Mouse (Mus musculus): ENCODE measurements around the gene Psg16. TPM values are rescaled to one million over a fixed set of nuclear protein-coding genes. Genes with fewer than 3 reads are reported as not detected.
"Not testable (repeated sequence)": the region's sequence is repeated elsewhere in the genome, so short reads cannot be mapped to it uniquely, and the experiment has no call there.

Psg16 gene
- polyA plus RNA-seq, 1 experiment, result 20.8 TPM

- DNase-seq, result peak; percentile 35 to 51
- peak within 1 kb of the TSS; percentile 28; the same call in 1 of the 2 replicates for H3K27ac ChIP-seq (ENCODE audit: insufficient read depth, low read length)
- H3K4me1 ChIP-seq (ENCODE audit: control insufficient read depth, insufficient read depth, low read length), result peaks cover 14% of the 10 kb centered on the region
- H3K4me3 ChIP-seq (replicated peaks; ENCODE audit: insufficient read depth, low read depth, low read length), result peak within 1 kb of the TSS; percentile 16
- TF ChIP-seq POLR2A (IDR thresholded peaks at IDR 0.05; ENCODE audit: borderline replicate concordance, insufficient read depth, low read length) (0 out of 2 replicates have a peak, but pooled peaks have one; percentile 18), CTCF (IDR thresholded peaks at IDR 0.05; ENCODE audit: borderline replicate concordance, insufficient read depth, low read depth, low read length) (no peak)
- 6% methylated on average over 15 of the region's 15 CpGs for WGBS
- H3K27me3 ChIP-seq (ENCODE audit: control insufficient read depth, insufficient read depth, low read length), result no peaks in the 10 kb centered on the region
These were observed 11.5 kb upstream of the Psg16 start, which contains the start of gene Hif3a for GRCm38 (mm10) chr7:17062389-17062788. Gene Hif3a, minus strand, starts transcription at chr7:17062427.

GRCm38 (mm10) chr7:17062845-17063244 lies 11.0 kb upstream of the Psg16 start:
- TF ChIP-seq POLR2A (IDR thresholded peaks at IDR 0.05; ENCODE audit: borderline replicate concordance, insufficient read depth, low read length), result no peak
- no peak for TF ChIP-seq CTCF (IDR thresholded peaks at IDR 0.05; ENCODE audit: borderline replicate concordance, insufficient read depth, low read depth, low read length)
- Histone ChIP-seq H3K4me3 (replicated peaks; ENCODE audit: insufficient read depth, low read depth, low read length) (no peak overlapping the region), H3K4me1 (ENCODE audit: control insufficient read depth, insufficient read depth, low read length) (peaks cover 14% of the 10 kb centered on the region), H3K27ac (ENCODE audit: insufficient read depth, low read length) (no peak overlapping the region), H3K27me3 (ENCODE audit: control insufficient read depth, insufficient read depth, low read length) (no peaks in the 10 kb centered on the region)
- no peak for DNase-seq
- WGBS, result 44% methylated on average over 11 of the region's 11 CpGs

GRCm38 (mm10) chr7:17065620-17066019 lies 8.2 kb upstream of the Psg16 start:
- DNase-seq, result no peak
- Histone ChIP-seq H3K27me3 (ENCODE audit: control insufficient read depth, insufficient read depth, low read length) (no peaks in the 10 kb centered on the region), H3K4me3 (replicated peaks; ENCODE audit: insufficient read depth, low read depth, low read length) (no peak overlapping the region), H3K4me1 (ENCODE audit: control insufficient read depth, insufficient read depth, low read length) (peaks cover 1% of the 10 kb centered on the region), H3K27ac (ENCODE audit: insufficient read depth, low read length) (no peak overlapping the region)
- WGBS, result 78% methylated on average over 9 of the region's 9 CpGs
- TF ChIP-seq CTCF (IDR thresholded peaks at IDR 0.05; ENCODE audit: borderline replicate concordance, insufficient read depth, low read depth, low read length) (no peak), POLR2A (IDR thresholded peaks at IDR 0.05; ENCODE audit: borderline replicate concordance, insufficient read depth, low read length) (no peak)

- WGBS, result 0% methylated on average over 2 of the region's 2 CpGs
- H3K27me3 ChIP-seq (ENCODE audit: control insufficient read depth, insufficient read depth, low read length), result no peaks in the 10 kb centered on the region
These were observed 7.4 kb upstream of the Psg16 start for GRCm38 (mm10) chr7:17066412-17066811.

GRCm38 (mm10) chr7:17067000-17067399 lies 6.8 kb upstream of the Psg16 start:
- no peaks in the 10 kb centered on the region for H3K4me1 ChIP-seq (ENCODE audit: control insufficient read depth, insufficient read depth, low read length)
- no peaks in the 10 kb centered on the region for H3K27me3 ChIP-seq (ENCODE audit: control insufficient read depth, insufficient read depth, low read length)
- no peak for DNase-seq
- TF ChIP-seq CTCF (IDR thresholded peaks at IDR 0.05; ENCODE audit: borderline replicate concordance, insufficient read depth, low read depth, low read length), result no peak
- no peak for TF ChIP-seq POLR2A (IDR thresholded peaks at IDR 0.05; ENCODE audit: borderline replicate concordance, insufficient read depth, low read length)
- H3K4me3 ChIP-seq (replicated peaks; ENCODE audit: insufficient read depth, low read depth, low read length), result no peak overlapping the region
- no peak overlapping the region for H3K27ac ChIP-seq (ENCODE audit: insufficient read depth, low read length)

More at GRCm38 (mm10) chr7:17066412-17066811, 7.4 kb upstream of the Psg16 start:
- Histone ChIP-seq H3K27ac (ENCODE audit: insufficient read depth, low read length) (no peak overlapping the region), H3K4me3 (replicated peaks; ENCODE audit: insufficient read depth, low read depth, low read length) (no peak overlapping the region), H3K4me1 (ENCODE audit: control insufficient read depth, insufficient read depth, low read length) (no peaks in the 10 kb centered on the region)
- peak; percentile 88 for TF ChIP-seq CTCF (IDR thresholded peaks at IDR 0.05; ENCODE audit: borderline replicate concordance, insufficient read depth, low read depth, low read length)
- TF ChIP-seq POLR2A (IDR thresholded peaks at IDR 0.05; ENCODE audit: borderline replicate concordance, insufficient read depth, low read length), result no peak
- peak; percentile 77 to 91 for DNase-seq

GRCm38 (mm10) chr7:17067651-17068050 lies 6.2 kb upstream of the Psg16 start:
- DNase-seq, result peak in 1 of 2 experiments; percentile 10
- not testable (repeated sequence) for H3K27me3 ChIP-seq (ENCODE audit: control insufficient read depth, insufficient read depth, low read length)
- 61% methylated on average over 5 of the region's 5 CpGs for WGBS

GRCm38 (mm10) chr7:17073513-17073903 lies 332 bp upstream of the Psg16 start:
- DNase-seq, result no peak
- Histone ChIP-seq H3K27me3 (ENCODE audit: control insufficient read depth, insufficient read depth, low read length) (no peaks in the 10 kb centered on the region), H3K4me1 (ENCODE audit: control insufficient read depth, insufficient read depth, low read length) (peaks cover 15% of the 10 kb centered on the region), H3K4me3 (replicated peaks; ENCODE audit: insufficient read depth, low read depth, low read length) (no peak overlapping the region), H3K27ac (ENCODE audit: insufficient read depth, low read length) (peak overlapping the region; percentile 89; the same call in 1 of the 2 replicates)
- 45% methylated on average over 5 of the region's 5 CpGs for WGBS
- TF ChIP-seq CTCF (IDR thresholded peaks at IDR 0.05; ENCODE audit: borderline replicate concordance, insufficient read depth, low read depth, low read length), result no peak
- no peak for TF ChIP-seq POLR2A (IDR thresholded peaks at IDR 0.05; ENCODE audit: borderline replicate concordance, insufficient read depth, low read length)

More at GRCm38 (mm10) chr7:17067651-17068050, 6.2 kb upstream of the Psg16 start:
- not testable (repeated sequence) for H3K4me3 ChIP-seq (replicated peaks; ENCODE audit: insufficient read depth, low read depth, low read length); H3K27ac ChIP-seq (ENCODE audit: insufficient read depth, low read length); H3K4me1 ChIP-seq (ENCODE audit: control insufficient read depth, insufficient read depth, low read length)

- 38% methylated on average over 1 of the region's 1 CpGs for WGBS
- Histone ChIP-seq H3K4me3 (replicated peaks; ENCODE audit: insufficient read depth, low read depth, low read length) (no peak overlapping the region), H3K27me3 (ENCODE audit: control insufficient read depth, insufficient read depth, low read length) (no peaks in the 10 kb centered on the region), H3K27ac (ENCODE audit: insufficient read depth, low read length) (peak overlapping the region; percentile 57), H3K4me1 (ENCODE audit: control insufficient read depth, insufficient read depth, low read length) (peaks cover 18% of the 10 kb centered on the region)
- DNase-seq, result peak; percentile 55 to 78
- TF ChIP-seq POLR2A (IDR thresholded peaks at IDR 0.05; ENCODE audit: borderline replicate concordance, insufficient read depth, low read length), result no peak
- no peak for TF ChIP-seq CTCF (IDR thresholded peaks at IDR 0.05; ENCODE audit: borderline replicate concordance, insufficient read depth, low read depth, low read length)
These were observed 2.7 kb downstream of the Psg16 start for GRCm38 (mm10) chr7:17076542-17076941.

All from cerebellum, adult 2 months (tissue).